Mouse (Mus musculus) CD4-positive naive resting alpha-beta T cell, adult 76 days (primary cell): ENCODE results near the gene Tmem39b. TPM values are rescaled to one million over a fixed set of nuclear protein-coding genes. Genes with fewer than 3 reads are reported as not detected.

Experiments
- total RNA-seq: library from RNA; stranded (reverse); gene quantifications from one replicate; pipeline ENCODE4 v1.2.4, GENCODE M21; 2023

The Tmem39b gene
- 13.0 TPM for total RNA-seq

DNA sequence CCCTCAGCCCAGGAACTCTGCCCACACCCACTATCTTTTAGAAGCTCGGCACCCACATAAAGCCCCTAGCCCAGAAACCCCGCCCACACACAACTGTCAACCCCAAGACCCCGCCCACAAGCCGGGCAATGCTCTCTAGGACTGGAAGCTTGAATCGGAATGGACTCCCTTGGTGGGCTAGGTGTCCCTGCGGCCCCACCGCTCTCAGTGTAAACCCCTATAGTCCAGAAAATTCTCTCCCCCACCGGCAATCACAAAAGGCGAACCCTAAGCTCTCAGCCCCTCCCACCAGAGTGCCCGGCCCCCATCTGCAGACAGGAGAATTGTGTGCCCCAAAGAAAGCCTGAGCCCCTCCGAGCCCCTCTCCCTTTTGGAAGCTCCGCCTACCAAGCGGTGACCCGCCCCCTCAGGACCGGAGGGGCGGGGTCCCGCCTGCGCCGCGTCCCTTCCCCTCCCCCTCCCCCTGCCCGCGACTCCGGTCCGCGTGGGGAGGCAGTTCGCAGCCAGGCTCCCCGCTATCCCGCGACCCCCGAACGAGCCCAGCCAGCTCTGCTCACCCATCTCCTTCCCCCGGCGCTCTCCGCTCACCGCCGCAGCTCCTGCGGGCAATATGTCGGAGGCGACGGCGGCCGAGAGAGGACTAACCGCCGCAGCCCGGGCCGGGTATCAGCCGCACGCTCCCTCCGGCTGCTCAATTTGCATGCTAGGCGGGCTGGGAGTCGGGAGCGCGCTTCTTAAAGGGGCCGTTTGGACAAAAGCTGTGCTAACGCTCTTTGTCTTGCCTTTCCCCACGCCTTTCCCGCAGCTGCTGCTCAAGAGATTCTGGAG is at the start of gene Tmem39b:
Gene Tmem39b, minus strand, starts transcription at position 681 of the 828 bp plus-strand sequence.

DNA sequence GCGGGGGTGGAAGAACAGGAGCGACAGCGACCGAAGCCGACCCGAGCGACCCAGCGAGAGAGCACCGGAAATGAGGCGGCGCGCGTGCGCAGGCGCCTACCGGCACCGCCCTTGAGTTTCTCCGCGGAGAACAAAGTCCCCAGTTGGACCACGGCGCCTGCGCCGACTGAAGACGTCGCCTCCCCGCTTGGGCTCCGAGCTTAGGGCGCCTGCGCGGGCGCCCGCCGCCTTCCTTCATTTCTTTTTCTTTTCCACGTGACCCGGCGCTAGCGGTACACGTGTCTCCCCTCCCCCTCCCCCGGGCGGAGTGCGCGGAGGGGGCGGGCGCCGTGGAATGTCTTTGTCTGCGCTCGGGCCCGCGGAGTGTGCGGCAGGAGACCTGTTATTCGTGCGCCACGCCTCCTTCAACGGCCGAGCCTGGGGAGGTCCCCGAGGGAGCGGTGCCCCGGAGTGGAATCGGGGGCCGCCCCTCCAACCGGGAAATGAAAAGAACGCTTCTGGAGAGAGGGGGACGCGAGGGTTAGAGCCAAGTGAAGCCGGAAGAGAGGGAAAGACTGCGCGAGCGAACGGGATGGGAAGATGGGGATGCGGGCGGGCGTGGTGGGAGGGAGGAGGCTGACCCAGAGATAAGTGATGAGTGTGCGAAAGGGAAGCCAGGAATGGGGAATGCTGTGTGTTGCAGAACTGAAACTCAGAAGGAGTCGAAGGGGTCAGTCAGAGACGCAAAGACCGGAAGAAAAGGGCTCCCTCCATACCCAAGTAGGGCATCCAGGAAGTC is 45.8 kb upstream of the Tmem39b start, which contains the start of gene Khdrbs1:
Gene Khdrbs1, minus strand, starts transcription at position 72 of the 778 bp plus-strand sequence.

DNA sequence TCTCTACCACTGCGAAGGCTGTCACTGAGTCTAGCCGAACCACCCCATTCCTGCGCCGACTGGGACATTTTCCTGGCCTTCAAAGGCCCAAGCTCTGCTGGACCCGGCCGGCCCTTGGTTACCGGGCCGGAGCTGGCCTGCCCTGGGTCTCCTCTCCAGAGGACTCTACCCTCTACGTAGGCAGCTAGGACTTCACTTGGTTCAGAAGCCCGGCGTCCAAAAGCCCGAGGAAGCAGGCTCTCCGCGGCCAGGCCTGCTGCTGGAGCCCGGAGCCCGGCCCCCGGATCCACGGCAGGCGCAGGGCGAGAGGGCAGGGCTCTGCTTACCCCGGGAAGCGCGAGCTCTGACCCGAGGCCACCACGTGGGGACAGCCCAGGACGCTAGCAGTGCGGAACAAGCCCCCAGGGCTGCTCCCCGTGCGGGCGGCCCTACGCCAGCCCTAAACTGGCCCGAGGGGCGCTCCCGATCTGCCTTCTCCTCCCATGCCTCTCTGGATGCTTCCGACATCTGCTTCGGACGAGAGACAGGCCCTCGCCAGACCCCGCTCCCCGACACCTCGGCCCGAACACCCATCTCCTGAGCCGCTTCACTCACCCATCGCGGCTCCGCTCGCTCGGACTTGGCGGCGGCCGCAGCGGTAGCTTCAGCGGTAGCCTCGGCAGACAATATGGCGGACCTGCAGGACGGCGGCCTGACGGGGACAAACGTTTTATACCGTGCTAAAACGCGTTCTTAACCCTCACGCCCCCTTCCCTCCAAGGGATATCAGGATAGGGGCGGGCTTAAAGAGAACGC is 24.4 kb downstream of the Tmem39b start, which contains the start of gene Kpna6:
Gene Kpna6, minus strand, starts transcription at position 685 of the 795 bp plus-strand sequence.

DNA sequence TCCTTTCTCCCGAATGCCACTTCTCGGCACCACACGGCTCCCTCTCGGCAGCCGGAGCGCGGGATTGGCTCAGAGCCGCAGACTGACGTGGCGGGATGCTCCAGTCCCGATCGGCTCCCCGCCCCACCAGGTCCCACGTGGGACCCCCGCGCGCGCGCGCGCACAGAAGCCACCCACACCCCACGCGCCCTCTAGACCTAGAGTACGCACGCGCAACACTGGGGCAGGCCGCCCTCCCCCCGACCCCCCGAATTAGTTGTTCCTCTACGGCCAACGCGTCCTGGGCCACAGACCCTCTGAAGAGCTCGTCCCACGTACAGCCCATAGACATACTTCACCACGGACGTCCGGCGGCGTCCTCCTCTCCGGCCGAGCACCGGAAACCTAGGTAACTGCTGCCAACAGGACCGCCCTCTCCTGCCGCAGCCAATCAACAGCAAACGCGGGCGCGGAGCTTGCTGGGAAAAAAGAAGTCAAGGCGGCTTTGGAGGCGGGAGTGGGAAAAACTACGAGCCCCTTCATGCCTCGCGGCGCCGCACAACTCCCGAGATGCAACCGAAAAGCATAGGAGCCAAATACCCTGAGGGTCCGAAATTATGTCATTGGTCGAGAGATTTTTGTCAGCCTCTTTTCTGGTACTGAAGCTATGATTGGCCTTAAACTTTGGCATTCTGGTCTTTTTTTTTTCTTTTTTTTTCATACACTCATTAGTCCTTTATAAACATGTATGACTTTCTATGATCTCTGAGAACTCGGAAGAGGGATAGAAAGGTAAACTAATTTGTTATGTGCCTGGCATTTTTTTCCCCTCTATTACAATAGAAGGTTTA is 55.8 kb downstream of the Tmem39b start, which contains the start of gene Txlna:
Gene Txlna, minus strand, starts transcription at position 428 of the 830 bp plus-strand sequence.

Other genes with a start within 250 kb of the Tmem39b start
- 163 TPM for gene Bsdc1, start 235.3 kb downstream of the Tmem39b start, total RNA-seq
- gene Tssk3, start 205.8 kb downstream of the Tmem39b start, total RNA-seq, result not detected
- 1.9 TPM for gene Fam229a, start 205.6 kb downstream of the Tmem39b start, total RNA-seq
- gene Marcksl1, start 183.3 kb downstream of the Tmem39b start, total RNA-seq, result 19.7 TPM
- gene Hdac1, start 154.1 kb downstream of the Tmem39b start, total RNA-seq, result 127 TPM
- gene Lck, start 123.2 kb downstream of the Tmem39b start, total RNA-seq, result 749 TPM
- 1.2 TPM for gene Fam167b, start 118.3 kb downstream of the Tmem39b start, total RNA-seq
- 173 TPM for gene Eif3i, start 96.2 kb downstream of the Tmem39b start, total RNA-seq
- gene Tmem234, start 96.2 kb downstream of the Tmem39b start, total RNA-seq, result 173 TPM
- gene Dcdc2b, start 82.6 kb downstream of the Tmem39b start, total RNA-seq, result 3.7 TPM
- gene Iqcc, start 77.7 kb downstream of the Tmem39b start, total RNA-seq, result 17.3 TPM
- 6.2 TPM for gene Ccdc28b, start 72.9 kb downstream of the Tmem39b start, total RNA-seq
- gene Txlna, start 55.8 kb downstream of the Tmem39b start, total RNA-seq, result 63.2 TPM
- gene Kpna6, start 24.1 kb downstream of the Tmem39b start, total RNA-seq, result 31.4 TPM
- 126 TPM for gene Khdrbs1, start 45.5 kb upstream of the Tmem39b start, total RNA-seq
- 326 TPM for gene Ptp4a2, start 114.4 kb upstream of the Tmem39b start, total RNA-seq
- gene Spocd1, start 232.4 kb upstream of the Tmem39b start, total RNA-seq, result not detected